Mouse (Mus musculus): ENCODE measurements at regions not wholly inside any gene's neighbourhood (a gene's known extent, or its start where the extent isn't known, plus 50 kb on each side); places are given as distances from the start of the nearest gene placed in this dataset.

- no peak for DNase-seq
These were observed 302.9 kb upstream of the Epha3 start for GRCm38 (mm10) chr16:64166676-64167407.

GRCm38 (mm10) chr16:64166036-64166435, 302.1 kb upstream of the Epha3 start:
- DNase-seq, result peak in 1 of 2 experiments; percentile 7

GRCm38 (mm10) chr16:64145687-64146535, 281.9 kb upstream of the Epha3 start:
- DNase-seq, result no peak

Measured in cerebellum, adult 18-20 months (tissue).